Mouse (Mus musculus) stomach, postnatal 0 days (tissue): ENCODE data around the gene Cd101. TPM values are rescaled to one million over a fixed set of nuclear protein-coding genes. Genes with fewer than 3 reads are reported as not detected.

Experiments
- ATAC-seq: fragments of 200-750 bp; cut with Nextera tagmentation; 2 replicates; pipeline ENCODE4 v1.8.0; 2017; ENCODE audit not compliant: low FRiP score, low TSS enrichment
- DNase-seq: peaks from one replicate; pipeline ENCODE4 v3.0.0-alpha.2; 2016; ENCODE audit warnings: low spot score
- H3K27ac ChIP-seq: fragments of 300-500 bp; sonication (generic); replicated peaks from 2 replicates; pipeline ENCODE4 v1.5.1; 2014; ENCODE audit warnings: mild to moderate bottlenecking, control low read depth
- H3K27me3 ChIP-seq: fragments of 300-500 bp; sonication (generic); 2 replicates; pipeline ENCODE4 v1.6.1; 2014; ENCODE audit warnings: low read length; ENCODE audit not compliant: control insufficient read depth, insufficient read depth
- H3K36me3 ChIP-seq: fragments of 300-500 bp; sonication (generic); 2 replicates; pipeline ENCODE4 v1.6.1; 2014; ENCODE audit warnings: low read length, mixed read lengths; ENCODE audit not compliant: control insufficient read depth, insufficient read depth
- H3K4me1 ChIP-seq: fragments of 300-500 bp; sonication (generic); replicated peaks from 2 replicates; pipeline ENCODE4 v1.6.1; 2014; ENCODE audit warnings: antibody characterized with exemption; ENCODE audit not compliant: control insufficient read depth, insufficient read depth
- H3K4me2 ChIP-seq: fragments of 300-500 bp; sonication (generic); replicated peaks from 2 replicates; pipeline ENCODE4 v1.6.1; 2014; ENCODE audit warnings: low read depth, mild to moderate bottlenecking, control low read depth, moderate library complexity
- H3K4me3 ChIP-seq: fragments of 300-500 bp; sonication (generic); 2 replicates; pipeline ENCODE4 v1.5.1; 2014; ENCODE audit warnings: low read depth, low read length, control low read depth
- H3K9ac ChIP-seq: fragments of 300-500 bp; sonication (generic); 2 replicates; pipeline ENCODE4 v1.6.1; 2014; ENCODE audit warnings: mild to moderate bottlenecking, low read length, control low read depth, mixed read lengths
- H3K9me3 ChIP-seq: fragments of 300-500 bp; sonication (generic); 2 replicates; pipeline ENCODE4 v1.6.1; 2016; ENCODE audit warnings: low read length; ENCODE audit not compliant: control insufficient read depth
- CTCF ChIP-seq: IDR thresholded peaks from 2 replicates; pipeline ENCODE4 v1.5.1; 2016; ENCODE audit warnings: antibody characterized with exemption, low read depth, mild to moderate bottlenecking, moderate library complexity
- EP300 ChIP-seq: optimal IDR thresholded peaks from 2 replicates; pipeline ENCODE3; 2016; ENCODE audit warnings: antibody characterized with exemption
- WGBS: fragments of 180-500 bp; shearing (Covaris S2); extraction: QIAGEN DNeasy Blood & Tissue Kit; methylation state at CpG from one replicate; pipeline ENCODE4 v1.1.7; 2014; 5-methylcytosine and 5-hydroxymethylcytosine counted together
- polyA plus RNA-seq: library from polyadenylated mRNA; unstranded; fragments of >200 nt; fragmentation: Nextera tagmentation; extraction: Ambion mirVana; gene quantifications from 2 replicates; pipeline ENCODE4 v1.2.1, GENCODE M21; 2015

The Cd101 gene
- polyA plus RNA-seq, 1 experiment from 2014 or later = 0.06 TPM

DNA sequence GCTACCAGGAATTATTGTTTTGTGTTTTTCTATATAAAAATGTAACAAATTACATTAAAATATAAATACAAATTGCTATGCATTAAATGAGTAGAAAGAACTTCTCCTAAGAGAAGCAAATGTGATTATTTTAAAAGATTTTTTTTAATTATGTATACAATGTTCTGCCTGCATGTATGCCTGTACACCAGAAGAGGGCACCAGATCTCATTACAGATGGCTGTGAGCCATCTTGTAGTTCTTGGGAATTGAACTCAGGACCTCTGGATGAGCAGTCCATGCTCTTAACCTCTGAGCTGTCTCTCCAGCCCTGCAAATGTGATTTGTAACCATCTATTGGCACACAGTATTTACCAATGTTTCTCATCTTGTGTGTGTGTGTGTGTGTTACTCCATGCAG is 74.7 kb downstream of the Cd101 start:
- Histone ChIP-seq H3K27ac (no peak overlapping the region), H3K9me3 (no peaks in the 10 kb centered on the region), H3K27me3 (no peaks in the 10 kb centered on the region), H3K36me3 (peaks cover 10% of the 10 kb centered on the region; the same call in 1 of the 2 replicates), H3K4me1 (no peaks in the 10 kb centered on the region), H3K4me2 (no peak overlapping the region), H3K4me3 (no peak overlapping the region), H3K9ac (no peak overlapping the region)
- ATAC-seq = no peak
- DNase-seq = no peak
- TF ChIP-seq CTCF (peak; percentile 57), EP300 (no peak)

- Histone ChIP-seq H3K4me2 (no peak overlapping the region), H3K9me3 (no peaks in the 10 kb centered on the region), H3K4me1 (no peaks in the 10 kb centered on the region), H3K36me3 (peaks cover 16% of the 10 kb centered on the region), H3K27me3 (no peaks in the 10 kb centered on the region), H3K9ac (no peak overlapping the region), H3K4me3 (no peak overlapping the region), H3K27ac (no peak overlapping the region)
- no peak for DNase-seq
- 87% methylated on average over 4 of the region's 4 CpGs for WGBS
- no peak for TF ChIP-seq EP300
- TF ChIP-seq CTCF = no peak
- ATAC-seq = no peak
Measured at GRCm38 (mm10) chr3:100951531-100951930, 77.8 kb downstream of the Cd101 start.

GRCm38 (mm10) chr3:100947286-100947685 is 82.1 kb downstream of the Cd101 start:
- H3K4me1 ChIP-seq = no peaks in the 10 kb centered on the region
- no peaks in the 10 kb centered on the region for H3K9me3 ChIP-seq
- 93% methylated on average over 8 of the region's 8 CpGs for WGBS
- no peak overlapping the region for H3K4me2 ChIP-seq
- H3K4me3 ChIP-seq = no peak overlapping the region
- peaks cover 29% of the 10 kb centered on the region for H3K36me3 ChIP-seq
- H3K27me3 ChIP-seq = no peaks in the 10 kb centered on the region
- no peak for ATAC-seq
- H3K9ac ChIP-seq = no peak overlapping the region
- no peak overlapping the region for H3K27ac ChIP-seq
- no peak for DNase-seq
- TF ChIP-seq CTCF = no peak
- TF ChIP-seq EP300 = no peak

Other genes with a start within 250 kb of the Cd101 start
- 1.7 and 1.9 TPM in 2 replicates for gene Vtcn1, start 204.1 kb downstream of the Cd101 start, polyA plus RNA-seq
- gene Trim45, start 107.4 kb downstream of the Cd101 start, polyA plus RNA-seq = 2.6 and 2.8 TPM in 2 replicates
- 3.6 and 4.1 TPM in 2 replicates for gene Ttf2, start 59.9 kb downstream of the Cd101 start, polyA plus RNA-seq
- 5.3 and 5.8 TPM in 2 replicates for gene Ptgfrn, start 80.7 kb upstream of the Cd101 start, polyA plus RNA-seq